Mouse (Mus musculus) layer of hippocampus, postnatal 25 days (tissue): Measurements from ENCODE around the gene Gch1. TPM values are rescaled to one million over a fixed set of nuclear protein-coding genes. Genes with fewer than 3 reads are reported as not detected.

Experiments
- DNase-seq, 2 experiments: peaks; one replicate each; pipeline ENCODE4 v3.0.0; 2022; ENCODE audit warnings: mixed read lengths in 2 of 2, low spot score in 1 of 2; ENCODE audit errors: extremely low spot score in 1 of 2
- total RNA-seq, 2 experiments: library from RNA; stranded (reverse); gene quantifications; 2 replicates each; pipeline ENCODE4 v1.2.3; 2021

Gch1 gene
- total RNA-seq, 2 experiments from 2014 or later = 1.5 to 1.8 TPM

- no peak for DNase-seq
Observed at GRCm38 (mm10) chr14:47208564-47209493, 19.6 kb upstream of the Gch1 start.

- no peak for DNase-seq
Observed at GRCm38 (mm10) chr14:47206601-47207000, 17.4 kb upstream of the Gch1 start.

GRCm38 (mm10) chr14:47205270-47205972, 16.2 kb upstream of the Gch1 start:
- no peak for DNase-seq

GRCm38 (mm10) chr14:47197340-47197739, 8.1 kb upstream of the Gch1 start:
- no peak for DNase-seq

- no peak for DNase-seq
Observed at GRCm38 (mm10) chr14:47196711-47197110, 7.5 kb upstream of the Gch1 start.

GRCm38 (mm10) chr14:47194096-47194495, 4.9 kb upstream of the Gch1 start:
- no peak for DNase-seq

- no peak for DNase-seq
Observed at GRCm38 (mm10) chr14:47193506-47193905, 4.3 kb upstream of the Gch1 start.

GRCm38 (mm10) chr14:47191861-47192260, 2.6 kb upstream of the Gch1 start:
- no peak for DNase-seq

- no peak for DNase-seq
Observed at GRCm38 (mm10) chr14:47190626-47191025, 1.4 kb upstream of the Gch1 start.

- DNase-seq = no peak
Observed at GRCm38 (mm10) chr14:47189635-47189955, 382 bp upstream of the Gch1 start.

- DNase-seq = no peak
Observed at GRCm38 (mm10) chr14:47188475-47188847, 752 bp downstream of the Gch1 start.

GRCm38 (mm10) chr14:47187666-47188360, 1.4 kb downstream of the Gch1 start:
- no peak for DNase-seq

- no peak for DNase-seq
Observed at GRCm38 (mm10) chr14:47187261-47187660, 2.0 kb downstream of the Gch1 start.

GRCm38 (mm10) chr14:47186561-47186960, 2.7 kb downstream of the Gch1 start:
- DNase-seq = no peak

- DNase-seq = peak; percentile 13 to 70
Observed at GRCm38 (mm10) chr14:47181497-47182290, 7.5 kb downstream of the Gch1 start.

- no peak for DNase-seq
Observed at GRCm38 (mm10) chr14:47178851-47179250, 10.4 kb downstream of the Gch1 start.

GRCm38 (mm10) chr14:47177846-47178414, 11.3 kb downstream of the Gch1 start:
- DNase-seq = peak in 1 of 2 experiments; percentile 22

GRCm38 (mm10) chr14:47176226-47176625, 13.0 kb downstream of the Gch1 start:
- DNase-seq = no peak

- DNase-seq = no peak
Observed at GRCm38 (mm10) chr14:47175136-47175535, 14.1 kb downstream of the Gch1 start.

GRCm38 (mm10) chr14:47172073-47172472, 17.1 kb downstream of the Gch1 start:
- DNase-seq = no peak
